Mouse (Mus musculus) cerebellum, postnatal 4 days (tissue): ENCODE data around the gene Btnl9.
"Not testable (repeated sequence)": the region's sequence is repeated elsewhere in the genome, so short reads cannot be mapped to it uniquely, and the experiment has no call there.

Source experiments
- DNase-seq, 2 experiments: peaks; one replicate each; pipeline ENCODE4 v3.0.0; 2022; ENCODE audit warnings: low spot score in 2 of 2, mixed read lengths in 1 of 2

Gene Btnl9

GRCm38 (mm10) chr11:49183172-49183571 lies 3.8 kb downstream of the Btnl9 start:
- DNase-seq: no peak

GRCm38 (mm10) chr11:49176047-49176779 lies 10.7 kb downstream of the Btnl9 start:
- DNase-seq: not testable (repeated sequence)

GRCm38 (mm10) chr11:49175345-49175744 lies 11.6 kb downstream of the Btnl9 start:
- DNase-seq: no peak

GRCm38 (mm10) chr11:49170576-49170975 lies 16.4 kb downstream of the Btnl9 start:
- no peak for DNase-seq

GRCm38 (mm10) chr11:49168839-49169611 lies 17.9 kb downstream of the Btnl9 start:
- DNase-seq: peak in 1 of 2 experiments; percentile 10

- no peak for DNase-seq
Observed at GRCm38 (mm10) chr11:49156821-49157814, 29.8 kb downstream of the Btnl9 start.

GRCm38 (mm10) chr11:49154077-49154476 lies 32.9 kb downstream of the Btnl9 start, which contains the start of gene Olfr1394:
Gene Olfr1394 (plus strand): TSS chr11:49154377.
- no peak for DNase-seq

GRCm38 (mm10) chr11:49141974-49142373 lies 45.0 kb downstream of the Btnl9 start, which contains the start of gene Olfr1395:
Gene Olfr1395 (plus strand): TSS chr11:49142274.
- no peak for DNase-seq

- DNase-seq: no peak
Observed at GRCm38 (mm10) chr11:49124169-49124568, 62.8 kb downstream of the Btnl9 start.

GRCm38 (mm10) chr11:49119635-49120034 lies 67.3 kb downstream of the Btnl9 start:
- no peak for DNase-seq
